Mouse (Mus musculus): ENCODE data around the gene Chgb.

Chgb gene

GRCm38 (mm10) chr2:132784039-132784438 lies 3.0 kb downstream of the Chgb start:
- no peaks in the 10 kb centered on the region; the same call in 1 of the 2 replicates for H3K27me3 ChIP-seq (ENCODE audit: control insufficient read depth, insufficient read depth, low read length, poor library complexity, severe bottlenecking)
- no peak for DNase-seq (ENCODE audit: low read depth, low spot score)
- no peaks in the 10 kb centered on the region for H3K36me3 ChIP-seq (ENCODE audit: control insufficient read depth, insufficient read depth, low read length, poor library complexity, severe bottlenecking)

DNA sequence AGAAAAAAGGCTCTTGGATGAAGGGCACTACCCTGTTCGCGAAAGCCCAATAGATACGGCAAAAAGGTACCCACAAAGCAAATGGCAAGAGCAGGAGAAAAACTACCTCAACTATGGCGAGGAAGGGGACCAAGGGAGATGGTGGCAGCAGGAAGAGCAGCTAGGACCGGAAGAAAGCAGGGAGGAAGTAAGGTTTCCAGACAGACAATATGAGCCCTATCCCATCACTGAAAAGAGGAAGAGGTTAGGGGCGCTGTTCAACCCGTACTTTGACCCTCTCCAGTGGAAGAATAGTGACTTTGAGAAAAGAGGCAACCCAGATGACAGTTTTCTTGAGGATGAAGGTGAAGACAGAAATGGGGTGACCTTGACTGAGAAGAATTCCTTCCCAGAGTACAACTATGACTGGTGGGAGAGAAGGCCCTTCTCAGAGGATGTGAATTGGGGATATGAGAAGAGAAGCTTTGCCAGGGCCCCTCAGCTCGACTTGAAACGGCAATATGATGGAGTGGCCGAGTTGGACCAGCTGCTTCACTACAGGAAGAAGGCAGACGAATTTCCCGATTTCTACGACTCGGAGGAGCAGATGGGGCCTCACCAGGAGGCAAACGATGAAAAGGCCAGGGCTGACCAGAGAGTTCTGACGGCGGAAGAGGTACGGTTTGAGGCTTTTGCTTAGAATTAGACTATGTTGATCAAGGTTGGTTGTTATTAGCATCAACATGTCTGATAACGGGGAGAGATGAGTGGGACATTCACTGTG lies 12.5 kb downstream of the Chgb start:
- H3K36me3 ChIP-seq (ENCODE audit: control insufficient read depth, insufficient read depth, low read length, poor library complexity, severe bottlenecking): no peaks in the 10 kb centered on the region
- no peak for DNase-seq (ENCODE audit: low read depth, low spot score)

GRCm38 (mm10) chr2:132794204-132794586 lies 13.1 kb downstream of the Chgb start:
- no peak for DNase-seq (ENCODE audit: low read depth, low spot score)
- Histone ChIP-seq H3K36me3 (ENCODE audit: control insufficient read depth, insufficient read depth, low read length, poor library complexity, severe bottlenecking) (no peaks in the 10 kb centered on the region), H3K27me3 (ENCODE audit: control insufficient read depth, insufficient read depth, low read length, poor library complexity, severe bottlenecking) (no peaks in the 10 kb centered on the region; the same call in 1 of the 2 replicates)

More for the DNA sequence above, 12.5 kb downstream of the Chgb start:
- no peaks in the 10 kb centered on the region; the same call in 1 of the 2 replicates for H3K27me3 ChIP-seq (ENCODE audit: control insufficient read depth, insufficient read depth, low read length, poor library complexity, severe bottlenecking)

- DNase-seq (ENCODE audit: low read depth, low spot score): no peak
- Histone ChIP-seq H3K27me3 (ENCODE audit: control insufficient read depth, insufficient read depth, low read length, poor library complexity, severe bottlenecking) (no peaks in the 10 kb centered on the region; the same call in 1 of the 2 replicates), H3K36me3 (ENCODE audit: control insufficient read depth, insufficient read depth, low read length, poor library complexity, severe bottlenecking) (peaks cover 11% of the 10 kb centered on the region; the same call in 1 of the 2 replicates)
Observed at GRCm38 (mm10) chr2:132802976-132803375, 21.9 kb downstream of the Chgb start.

- peaks cover 6% of the 10 kb centered on the region; the same call in 1 of the 2 replicates for H3K36me3 ChIP-seq (ENCODE audit: control insufficient read depth, insufficient read depth, low read length, poor library complexity, severe bottlenecking)
- H3K27me3 ChIP-seq (ENCODE audit: control insufficient read depth, insufficient read depth, low read length, poor library complexity, severe bottlenecking): no peaks in the 10 kb centered on the region
- DNase-seq (ENCODE audit: low read depth, low spot score): peak; percentile 98
Observed at GRCm38 (mm10) chr2:132815608-132816314, 34.7 kb downstream of the Chgb start, which contains the start of the genes Trmt6 and Mcm8. TSS of gene Trmt6 (minus strand) at chr2:132816055. TSS of gene Mcm8 (plus strand) at chr2:132816141.

DNA sequence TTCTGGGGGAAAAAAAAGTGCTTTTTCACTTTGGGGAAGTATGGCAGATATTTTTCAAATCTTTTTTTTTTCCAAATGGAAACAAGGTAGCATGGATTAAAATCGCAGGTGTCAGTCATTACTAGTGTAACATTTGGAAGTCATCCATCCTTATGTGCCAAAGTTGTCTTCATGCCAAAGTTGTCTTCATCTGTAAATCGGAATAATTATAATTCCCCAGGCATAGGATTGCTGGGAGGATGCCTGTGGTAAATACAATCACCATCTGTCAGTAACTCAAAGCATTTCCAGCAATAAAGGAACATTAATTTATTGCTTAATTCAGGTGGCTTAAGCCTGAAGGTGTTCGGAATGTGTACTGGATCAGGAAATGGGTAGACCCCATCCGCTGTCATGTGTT lies 60.0 kb downstream of the Chgb start:
- Histone ChIP-seq H3K27me3 (ENCODE audit: control insufficient read depth, insufficient read depth, low read length, poor library complexity, severe bottlenecking) (no peaks in the 10 kb centered on the region), H3K36me3 (ENCODE audit: control insufficient read depth, insufficient read depth, low read length, poor library complexity, severe bottlenecking) (no peaks in the 10 kb centered on the region)
- DNase-seq (ENCODE audit: low read depth, low spot score): no peak
